Mouse (Mus musculus) gastrocnemius, postnatal 4 days (tissue): ENCODE measurements around the gene Gsto1. TPM values are rescaled to one million over a fixed set of nuclear protein-coding genes. Genes with fewer than 3 reads are reported as not detected.

Source experiments
- total RNA-seq, 2 experiments: library from RNA; stranded (reverse); gene quantifications; 2 replicates each; pipeline ENCODE4 v1.2.3; 2021

The Gsto1 gene
- total RNA-seq, 2 experiments from 2014 or later = 30.0 to 34.3 TPM

Other genes starting within 250 kb of the Gsto1 start
- gene Col17a1, start 162.9 kb upstream of the Gsto1 start, total RNA-seq = 1 to 10 TPM; 1.4 to 2.3 TPM
- gene Sfr1, start 123.3 kb upstream of the Gsto1 start, total RNA-seq = 100 to 1,000 TPM; 116 to 127 TPM
- gene Gsto2, start 10.6 kb downstream of the Gsto1 start, total RNA-seq = 1 to 10 TPM; 1.3 to 1.9 TPM
- under 1 TPM in 1 of 2 experiments, not detected in 1; 0.32 TPM for gene Cfap43, start 64.3 kb downstream of the Gsto1 start, total RNA-seq
- 1 to 10 TPM; 2.9 to 4.3 TPM for gene Itprip, start 64.3 kb downstream of the Gsto1 start, total RNA-seq
- not detected for gene Cfap58, start 82.7 kb downstream of the Gsto1 start, total RNA-seq